Mouse (Mus musculus) forebrain, embryonic 15.5 days (tissue): Measurements from ENCODE around the gene Cacna2d4. TPM values are rescaled to one million over a fixed set of nuclear protein-coding genes. Genes with fewer than 3 reads are reported as not detected.

Experiments used
- ATAC-seq: fragments of 200-750 bp; cut with Nextera tagmentation; replicated peaks from 2 replicates; pipeline ENCODE4 v1.8.0; 2017; ENCODE audit warnings: mild to moderate bottlenecking, moderate TSS enrichment, moderate library complexity
- H3K27ac ChIP-seq: fragments of 300-500 bp; sonication (generic); replicated peaks from 2 replicates; pipeline ENCODE4 v1.5.1; 2015; ENCODE audit warnings: mild to moderate bottlenecking, inconsistent platforms
- H3K27me3 ChIP-seq: fragments of 300-500 bp; sonication (generic); 2 replicates; pipeline ENCODE4 v1.6.1; 2015; ENCODE audit warnings: inconsistent platforms
- H3K36me3 ChIP-seq: fragments of 300-500 bp; sonication (generic); 2 replicates; pipeline ENCODE4 v1.6.1; 2015; ENCODE audit warnings: mild to moderate bottlenecking, inconsistent platforms
- H3K4me1 ChIP-seq: fragments of 300-500 bp; sonication (generic); 2 replicates; pipeline ENCODE4 v1.6.1; 2015; ENCODE audit warnings: inconsistent platforms
- H3K4me2 ChIP-seq: fragments of 300-500 bp; sonication (generic); replicated peaks from 2 replicates; pipeline ENCODE4 v1.6.1; 2015; ENCODE audit warnings: mild to moderate bottlenecking, inconsistent platforms
- H3K4me3 ChIP-seq: fragments of 300-500 bp; sonication (generic); 2 replicates; pipeline ENCODE4 v1.5.1; 2015; ENCODE audit warnings: mild to moderate bottlenecking, inconsistent platforms
- H3K9ac ChIP-seq: fragments of 300-500 bp; sonication (generic); replicated peaks from 2 replicates; pipeline ENCODE4 v1.6.1; 2015; ENCODE audit warnings: mild to moderate bottlenecking, inconsistent platforms
- H3K9me3 ChIP-seq: fragments of 300-500 bp; sonication (generic); 2 replicates; pipeline ENCODE4 v1.6.1; 2016; ENCODE audit warnings: inconsistent platforms
- WGBS: fragments of 180-500 bp; shearing (Covaris S2); methylation state at CpG from one replicate; pipeline ENCODE4 v1.1.7; 2015; ENCODE audit warnings: mixed read lengths; 5-methylcytosine and 5-hydroxymethylcytosine counted together
- polyA plus RNA-seq: library from polyadenylated mRNA; unstranded; fragments of >200 nt; fragmentation: Nextera tagmentation; extraction: Ambion mirVana; gene quantifications from 2 replicates; pipeline ENCODE4 v1.2.1, GENCODE M21; 2015

Gene Cacna2d4
- polyA plus RNA-seq, 1 experiment from 2014 or later = 0.11 TPM

DNA sequence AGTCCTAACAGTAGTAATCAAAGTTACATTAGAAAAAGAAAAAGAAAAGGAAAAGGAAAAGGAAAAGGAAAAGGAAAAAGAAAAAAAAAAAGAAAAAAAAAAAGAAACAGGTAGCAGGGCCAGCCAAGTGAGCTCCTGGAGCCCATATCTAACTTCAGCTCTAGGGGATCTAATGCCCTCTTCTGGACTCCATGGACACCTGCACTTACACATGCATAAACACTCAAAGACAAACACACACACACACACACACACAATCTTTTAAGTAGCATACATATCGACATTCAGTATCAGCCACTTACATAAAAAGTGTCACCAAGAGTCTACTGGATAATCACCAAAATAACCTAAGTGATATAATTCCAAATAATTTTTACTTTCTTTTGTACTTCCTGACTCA, 149.3 kb downstream of the Cacna2d4 start:
- WGBS = 95% methylated on average over 1 of the region's 1 CpGs
- Histone ChIP-seq H3K9ac (no peak overlapping the region), H3K36me3 (no peaks in the 10 kb centered on the region), H3K4me1 (peaks cover 31% of the 10 kb centered on the region), H3K27ac (no peak overlapping the region), H3K4me3 (no peak overlapping the region), H3K27me3 (no peaks in the 10 kb centered on the region), H3K9me3 (no peaks in the 10 kb centered on the region), H3K4me2 (no peak overlapping the region)
- no peak for ATAC-seq

DNA sequence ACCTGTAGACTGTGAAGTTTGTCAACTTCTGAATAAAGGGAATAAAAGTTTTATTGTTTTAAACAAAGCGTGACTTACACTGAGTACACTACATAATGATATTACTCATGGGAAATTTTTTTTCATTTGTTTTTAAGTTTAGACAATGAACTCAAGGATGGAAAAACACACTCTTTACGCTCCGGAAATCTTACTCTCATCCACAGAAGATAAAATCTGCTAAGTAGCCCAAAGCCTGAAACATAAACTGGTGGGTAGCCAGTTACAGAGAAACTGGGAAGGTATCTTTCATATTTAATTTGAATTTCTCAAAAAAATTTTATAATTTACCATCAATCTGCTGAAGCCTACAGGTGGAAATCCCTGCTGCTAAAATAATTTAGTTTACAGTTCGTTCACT, 150.1 kb downstream of the Cacna2d4 start:
- H3K9me3 ChIP-seq = no peaks in the 10 kb centered on the region
- H3K27ac ChIP-seq = no peak overlapping the region
- 94% methylated on average over 4 of the region's 4 CpGs for WGBS
- no peak overlapping the region for H3K4me2 ChIP-seq
- no peak overlapping the region for H3K4me3 ChIP-seq
- H3K36me3 ChIP-seq = no peaks in the 10 kb centered on the region
- H3K4me1 ChIP-seq = peaks cover 31% of the 10 kb centered on the region
- no peak overlapping the region for H3K9ac ChIP-seq
- H3K27me3 ChIP-seq = no peaks in the 10 kb centered on the region
- ATAC-seq = no peak

DNA sequence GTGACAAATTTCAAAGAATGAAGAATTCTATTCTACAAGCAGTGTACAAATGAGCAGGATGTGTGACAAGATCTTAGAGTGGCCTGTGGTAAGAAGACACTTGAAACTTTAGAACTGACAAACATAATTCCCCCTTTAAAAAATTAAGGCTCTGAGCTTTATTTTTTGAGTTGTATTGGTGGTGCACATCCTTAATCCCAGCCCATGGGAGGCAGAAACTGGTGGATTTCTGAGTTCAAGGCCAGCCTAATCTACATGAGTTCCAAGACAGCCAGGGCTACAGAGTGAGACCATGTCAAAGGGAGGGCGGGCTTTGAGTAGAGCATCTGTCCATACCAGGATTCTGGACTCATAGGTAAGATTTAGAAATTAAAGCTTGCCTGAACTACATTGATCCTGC, 150.5 kb downstream of the Cacna2d4 start:
- Histone ChIP-seq H3K4me2 (0 out of 2 replicates have a peak overlapping the region, but pooled peaks have one; percentile 75), H3K9me3 (no peaks in the 10 kb centered on the region), H3K4me1 (peaks cover 31% of the 10 kb centered on the region), H3K9ac (no peak overlapping the region), H3K36me3 (no peaks in the 10 kb centered on the region), H3K4me3 (0 out of 2 replicates have a peak overlapping the region, but pooled peaks have one; percentile 76), H3K27me3 (no peaks in the 10 kb centered on the region), H3K27ac (no peak overlapping the region)
- ATAC-seq = no peak
- WGBS = 95% methylated on average over 1 of the region's 1 CpGs

DNA sequence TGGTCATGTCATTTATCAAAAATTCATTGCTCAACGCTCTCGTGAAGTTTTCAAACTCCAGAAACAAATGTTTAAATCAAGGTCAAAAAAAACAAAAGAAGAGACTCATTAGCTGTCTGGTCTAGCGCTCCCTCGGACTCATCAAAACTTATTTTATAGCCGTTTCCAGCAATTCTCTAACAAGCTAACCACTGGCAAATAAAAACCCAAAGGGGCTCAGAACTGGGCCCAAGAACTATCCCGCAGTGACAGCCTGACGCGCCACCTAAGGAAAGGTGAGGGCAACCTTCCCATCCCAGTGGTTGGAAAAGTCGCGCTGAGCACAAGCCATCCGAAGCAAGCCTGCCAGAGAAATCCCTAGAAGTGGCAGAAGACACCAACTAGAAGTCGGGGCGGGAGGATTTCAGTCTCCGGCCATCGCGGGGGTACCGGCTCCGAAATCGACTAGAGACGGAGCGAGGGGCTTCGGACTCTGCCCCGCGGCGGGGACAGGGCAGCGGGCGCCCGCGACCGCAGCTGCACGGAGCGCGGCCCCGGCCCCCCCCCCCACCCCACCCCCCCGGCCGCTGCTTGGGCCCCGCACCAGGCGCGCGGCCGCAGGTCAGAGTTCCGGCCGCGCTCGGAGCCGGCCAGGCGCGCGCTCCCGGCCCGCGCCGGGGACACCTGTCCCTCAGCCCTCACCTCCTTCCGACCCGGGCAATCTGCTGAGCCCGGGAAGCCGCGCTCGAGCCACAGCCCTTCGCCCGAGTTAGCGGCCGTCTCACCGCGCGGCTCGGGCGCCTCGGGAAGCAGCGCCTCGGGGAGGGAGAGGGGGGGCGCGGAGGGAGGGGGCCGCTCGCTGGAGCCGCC, 151.7 kb downstream of the Cacna2d4 start:
- peaks cover 31% of the 10 kb centered on the region for H3K4me1 ChIP-seq
- peak overlapping the region; percentile 83 for H3K27ac ChIP-seq
- peak overlapping the region; percentile 80 for H3K9ac ChIP-seq
- no peaks in the 10 kb centered on the region for H3K27me3 ChIP-seq
- ATAC-seq = peak; percentile 85
- no peaks in the 10 kb centered on the region for H3K36me3 ChIP-seq
- under 1% methylated on average over 53 of the region's 76 CpGs for WGBS
- H3K4me3 ChIP-seq = peak overlapping the region; percentile 76
- no peaks in the 10 kb centered on the region for H3K9me3 ChIP-seq
- H3K4me2 ChIP-seq = peak overlapping the region; percentile 75

- Histone ChIP-seq H3K4me1 (peaks cover 31% of the 10 kb centered on the region), H3K27ac (peak overlapping the region; percentile 88), H3K36me3 (no peaks in the 10 kb centered on the region), H3K27me3 (no peaks in the 10 kb centered on the region), H3K9me3 (no peaks in the 10 kb centered on the region), H3K9ac (peak overlapping the region; percentile 80), H3K4me3 (peak overlapping the region; percentile 76), H3K4me2 (peak overlapping the region; percentile 75)
- peak; percentile 99 for ATAC-seq
- under 1% methylated on average over 45 of the region's 53 CpGs for WGBS
These were observed 152.3 kb downstream of the Cacna2d4 start for GRCm38 (mm10) chr6:119388650-119389012.

GRCm38 (mm10) chr6:119389089-119389488, 152.8 kb downstream of the Cacna2d4 start:
- 20% methylated on average over 10 of the region's 10 CpGs for WGBS

DNA sequence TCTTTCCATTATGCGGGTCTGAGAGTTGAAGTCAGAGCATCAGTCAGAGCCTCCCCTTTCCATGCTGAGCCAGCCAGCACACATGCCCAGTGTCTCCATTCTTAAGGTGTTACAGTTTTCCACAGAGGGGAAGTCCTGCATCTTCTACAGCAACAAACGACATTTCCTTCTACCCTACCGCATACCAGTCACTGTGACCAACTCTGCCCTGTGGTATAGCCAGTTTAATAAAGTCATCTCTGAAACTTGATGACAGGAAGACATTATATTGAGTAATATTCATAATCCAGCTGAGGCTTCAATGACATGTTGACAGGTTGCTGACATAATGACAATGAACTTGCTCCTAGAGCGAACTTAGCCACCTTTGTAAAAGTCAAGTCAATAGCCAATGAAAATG, 154.4 kb downstream of the Cacna2d4 start:
- 91% methylated on average over 4 of the region's 4 CpGs for WGBS
- Histone ChIP-seq H3K9me3 (no peaks in the 10 kb centered on the region), H3K4me1 (peaks cover 31% of the 10 kb centered on the region), H3K36me3 (no peaks in the 10 kb centered on the region), H3K4me3 (no peak overlapping the region), H3K4me2 (no peak overlapping the region), H3K9ac (no peak overlapping the region), H3K27ac (no peak overlapping the region), H3K27me3 (no peaks in the 10 kb centered on the region)
- no peak for ATAC-seq

More at GRCm38 (mm10) chr6:119389089-119389488, 152.8 kb downstream of the Cacna2d4 start:
- peak overlapping the region; percentile 88 for H3K27ac ChIP-seq
- peak overlapping the region; percentile 46 for H3K4me2 ChIP-seq
- no peaks in the 10 kb centered on the region for H3K9me3 ChIP-seq
- H3K36me3 ChIP-seq = no peaks in the 10 kb centered on the region
- peaks cover 31% of the 10 kb centered on the region for H3K4me1 ChIP-seq
- peak; percentile 30 for ATAC-seq
- peak overlapping the region; percentile 63 for H3K9ac ChIP-seq
- no peaks in the 10 kb centered on the region for H3K27me3 ChIP-seq
- H3K4me3 ChIP-seq = peak overlapping the region; percentile 76

DNA sequence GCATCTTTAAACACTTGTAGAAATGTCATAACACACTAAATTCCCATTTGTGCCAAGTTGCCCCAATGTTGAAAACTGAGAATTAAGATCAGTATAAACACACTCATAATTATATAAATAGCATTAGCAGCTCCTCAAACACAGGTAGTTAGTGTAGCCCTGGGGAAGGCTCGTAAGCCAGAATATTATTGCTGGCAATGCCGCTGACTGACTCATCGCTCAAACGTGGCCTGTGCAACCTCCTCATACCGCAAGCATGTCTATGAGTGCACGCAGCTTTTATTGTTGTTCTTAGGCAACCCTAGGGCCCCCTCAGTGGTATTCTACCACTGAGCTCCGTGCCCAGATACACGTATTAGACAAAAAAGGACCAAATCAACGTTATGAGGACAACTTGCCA, 156.5 kb downstream of the Cacna2d4 start:
- H3K9ac ChIP-seq = no peak overlapping the region
- peaks cover 12% of the 10 kb centered on the region for H3K4me1 ChIP-seq
- no peak for ATAC-seq
- WGBS = 84% methylated on average over 9 of the region's 9 CpGs
- H3K4me3 ChIP-seq = no peak overlapping the region
- no peak overlapping the region for H3K4me2 ChIP-seq
- H3K36me3 ChIP-seq = no peaks in the 10 kb centered on the region
- no peaks in the 10 kb centered on the region for H3K27me3 ChIP-seq
- H3K27ac ChIP-seq = no peak overlapping the region
- no peaks in the 10 kb centered on the region for H3K9me3 ChIP-seq

GRCm38 (mm10) chr6:119395421-119396308, 159.3 kb downstream of the Cacna2d4 start:
- whole genome bisulfite sequencing = 84% methylated on average over 14 of the region's 14 CpGs

DNA sequence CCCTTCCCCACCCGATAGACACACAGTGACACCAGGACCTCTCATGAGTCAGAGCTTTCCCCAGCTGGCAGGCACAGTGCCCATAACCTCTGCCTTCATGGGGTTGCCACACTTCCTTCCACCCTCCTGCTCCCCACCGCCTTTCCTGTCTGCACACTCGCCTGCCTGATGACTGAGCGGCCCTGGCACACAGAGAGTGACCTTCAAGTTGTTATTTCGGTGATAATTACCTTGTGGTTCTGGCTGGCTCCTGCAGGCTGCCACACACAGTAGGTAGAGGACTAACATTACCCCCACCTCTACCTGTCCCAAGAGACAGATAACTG, 159.9 kb downstream of the Cacna2d4 start:
- Histone ChIP-seq H3K4me2 (no peak overlapping the region), H3K4me3 (no peak overlapping the region), H3K9ac (no peak overlapping the region), H3K9me3 (no peaks in the 10 kb centered on the region), H3K36me3 (no peaks in the 10 kb centered on the region), H3K27ac (no peak overlapping the region), H3K4me1 (no peaks in the 10 kb centered on the region), H3K27me3 (no peaks in the 10 kb centered on the region)
- no peak for ATAC-seq
- WGBS = 79% methylated on average over 5 of the region's 5 CpGs

More at GRCm38 (mm10) chr6:119395421-119396308, 159.3 kb downstream of the Cacna2d4 start:
- H3K27me3 ChIP-seq = no peaks in the 10 kb centered on the region
- no peaks in the 10 kb centered on the region for H3K4me1 ChIP-seq
- no peaks in the 10 kb centered on the region for H3K9me3 ChIP-seq
- H3K4me3 ChIP-seq = no peak overlapping the region
- H3K27ac ChIP-seq = no peak overlapping the region
- ATAC-seq = no peak
- no peak overlapping the region for H3K9ac ChIP-seq
- H3K4me2 ChIP-seq = no peak overlapping the region
- H3K36me3 ChIP-seq = no peaks in the 10 kb centered on the region

DNA sequence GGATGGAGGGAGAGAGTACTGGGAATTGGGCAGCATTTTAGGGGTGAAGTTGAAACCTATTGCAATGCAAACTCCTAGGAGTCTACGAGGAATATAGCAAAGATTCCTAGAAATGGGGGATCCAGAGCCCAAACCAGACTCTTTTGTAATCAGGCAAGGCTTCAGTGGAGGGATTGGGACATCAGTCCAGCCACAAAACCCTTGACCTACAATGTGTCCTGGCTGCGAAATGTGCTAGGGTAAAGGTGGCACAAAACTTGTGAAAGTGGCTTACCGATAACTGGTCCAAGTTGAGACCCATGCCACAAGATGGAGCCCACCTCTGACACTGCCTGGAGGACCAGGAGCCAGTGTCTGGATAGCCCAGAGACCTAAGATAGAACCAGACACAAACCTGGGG, 163.0 kb downstream of the Cacna2d4 start:
- no peak overlapping the region for H3K4me2 ChIP-seq
- no peak for ATAC-seq

DNA sequence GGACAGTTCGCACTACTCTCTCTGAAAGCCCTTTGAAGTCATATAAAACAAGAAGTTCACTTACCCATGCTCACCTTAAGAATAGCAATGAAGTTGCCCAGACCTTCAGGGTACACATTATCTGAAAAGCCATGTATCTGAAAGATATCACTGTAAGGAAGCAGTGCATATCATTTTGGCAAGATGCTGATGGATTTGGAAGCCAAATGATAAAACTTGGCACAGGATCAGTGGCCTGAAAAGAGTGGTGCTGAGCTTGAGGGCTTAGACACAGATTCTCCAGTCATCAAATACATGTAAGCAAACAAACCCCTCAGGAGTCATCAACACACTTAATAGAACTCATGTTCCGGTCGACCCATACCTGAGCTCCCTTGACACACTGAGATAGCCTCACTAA, 164.3 kb downstream of the Cacna2d4 start:
- Histone ChIP-seq H3K9me3 (no peaks in the 10 kb centered on the region), H3K36me3 (no peaks in the 10 kb centered on the region), H3K4me1 (no peaks in the 10 kb centered on the region), H3K9ac (no peak overlapping the region), H3K4me2 (no peak overlapping the region), H3K27ac (no peak overlapping the region), H3K27me3 (no peaks in the 10 kb centered on the region), H3K4me3 (no peak overlapping the region)
- 95% methylated on average over 3 of the region's 3 CpGs for WGBS
- no peak for ATAC-seq

More for the DNA sequence above, 163.0 kb downstream of the Cacna2d4 start:
- Histone ChIP-seq H3K27ac (no peak overlapping the region), H3K27me3 (no peaks in the 10 kb centered on the region), H3K36me3 (no peaks in the 10 kb centered on the region), H3K9me3 (no peaks in the 10 kb centered on the region), H3K9ac (no peak overlapping the region), H3K4me3 (no peak overlapping the region), H3K4me1 (no peaks in the 10 kb centered on the region)
- 92% methylated on average over 3 of the region's 3 CpGs for WGBS
